Mouse (Mus musculus): Measurements from ENCODE around the gene Gcnt7. TPM values are rescaled to one million over a fixed set of nuclear protein-coding genes. Genes with fewer than 3 reads are reported as not detected.

Gcnt7 gene
- 0.11 TPM for polyA plus RNA-seq (2014; fragmentation: Illumina TruSeq; extraction: RNeasy Lipid Tissue Mini Kit (QIAGEN cat#74804); ENCODE audit: low read depth, low replicate concordance)

GRCm38 (mm10) chr2:172458496-172458895, at the start of gene Gcnt7:
Gene Gcnt7 (minus strand): TSS chr2:172458596.

GRCm38 (mm10) chr2:172472318-172472717, 13.9 kb upstream of the Gcnt7 start, which contains the start of gene Fam209:
Gene Fam209 (plus strand): TSS chr2:172472520.

GRCm38 (mm10) chr2:172439843-172440639, 18.4 kb downstream of the Gcnt7 start, which contains the start of gene Rtf2:
Gene Rtf2 (plus strand): TSS chr2:172440556.

Other genes starting within 250 kb of the Gcnt7 start
- gene Mc3r, start 210.1 kb downstream of the Gcnt7 start, polyA plus RNA-seq (2014; fragmentation: Illumina TruSeq; extraction: RNeasy Lipid Tissue Mini Kit (QIAGEN cat#74804); ENCODE audit: low read depth, low replicate concordance) = not detected
- 11.5 TPM for gene Fam210b, start 113.0 kb downstream of the Gcnt7 start, polyA plus RNA-seq (2014; fragmentation: Illumina TruSeq; extraction: RNeasy Lipid Tissue Mini Kit (QIAGEN cat#74804); ENCODE audit: low read depth, low replicate concordance)
- gene Aurka, start 88.1 kb downstream of the Gcnt7 start, polyA plus RNA-seq (2014; fragmentation: Illumina TruSeq; extraction: RNeasy Lipid Tissue Mini Kit (QIAGEN cat#74804); ENCODE audit: low read depth, low replicate concordance) = 73.7 TPM
- gene Cstf1, start 87.9 kb downstream of the Gcnt7 start, polyA plus RNA-seq (2014; fragmentation: Illumina TruSeq; extraction: RNeasy Lipid Tissue Mini Kit (QIAGEN cat#74804); ENCODE audit: low read depth, low replicate concordance) = 19.4 TPM
- 0.17 TPM for gene Cass4, start 64.8 kb downstream of the Gcnt7 start, polyA plus RNA-seq (2014; fragmentation: Illumina TruSeq; extraction: RNeasy Lipid Tissue Mini Kit (QIAGEN cat#74804); ENCODE audit: low read depth, low replicate concordance)
- 3.8 TPM for gene Rtf2, start 18.0 kb downstream of the Gcnt7 start, polyA plus RNA-seq (2014; fragmentation: Illumina TruSeq; extraction: RNeasy Lipid Tissue Mini Kit (QIAGEN cat#74804); ENCODE audit: low read depth, low replicate concordance)
- gene Fam209, start 13.9 kb upstream of the Gcnt7 start, polyA plus RNA-seq (2014; fragmentation: Illumina TruSeq; extraction: RNeasy Lipid Tissue Mini Kit (QIAGEN cat#74804); ENCODE audit: low read depth, low replicate concordance) = 410 TPM
- not detected for gene Tfap2c, start 91.0 kb upstream of the Gcnt7 start, polyA plus RNA-seq (2014; fragmentation: Illumina TruSeq; extraction: RNeasy Lipid Tissue Mini Kit (QIAGEN cat#74804); ENCODE audit: low read depth, low replicate concordance)